Mouse (Mus musculus): ENCODE measurements around the gene Olfr175-ps1.

Gene Olfr175-ps1

DNA sequence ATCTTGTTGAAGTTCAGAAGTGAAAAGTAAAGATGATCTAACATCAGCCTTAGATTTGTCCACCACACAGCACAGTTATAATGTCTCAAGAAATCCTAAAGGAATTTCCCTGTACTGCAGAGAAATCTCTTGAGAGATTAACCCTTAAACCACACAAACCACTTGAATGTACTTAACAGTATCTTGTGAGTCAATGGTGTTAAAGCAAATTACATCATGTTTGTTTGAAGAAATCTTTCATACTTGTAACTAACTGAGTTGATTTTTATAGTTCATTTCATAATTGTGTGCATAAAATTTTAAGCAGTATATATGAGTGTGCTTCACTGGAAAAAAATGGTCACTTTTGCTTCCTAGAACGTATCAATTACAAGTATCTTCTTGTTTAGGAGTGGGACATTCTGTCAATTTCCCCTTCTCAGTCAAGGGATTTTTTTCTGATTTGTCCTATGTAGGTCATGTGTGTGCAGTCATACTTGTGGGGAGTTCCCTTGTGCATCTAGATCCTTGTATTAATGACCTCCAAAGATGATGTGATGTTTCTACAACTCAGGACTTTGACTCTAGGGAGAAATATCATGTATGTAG, at the start of gene Olfr175-ps1:
Olfr175-ps1 (minus strand) TSS at position 51 of the 588 bp plus-strand sequence.
- in situ Hi-C loops (cut with MboI, MseI): no loop called here

DNA sequence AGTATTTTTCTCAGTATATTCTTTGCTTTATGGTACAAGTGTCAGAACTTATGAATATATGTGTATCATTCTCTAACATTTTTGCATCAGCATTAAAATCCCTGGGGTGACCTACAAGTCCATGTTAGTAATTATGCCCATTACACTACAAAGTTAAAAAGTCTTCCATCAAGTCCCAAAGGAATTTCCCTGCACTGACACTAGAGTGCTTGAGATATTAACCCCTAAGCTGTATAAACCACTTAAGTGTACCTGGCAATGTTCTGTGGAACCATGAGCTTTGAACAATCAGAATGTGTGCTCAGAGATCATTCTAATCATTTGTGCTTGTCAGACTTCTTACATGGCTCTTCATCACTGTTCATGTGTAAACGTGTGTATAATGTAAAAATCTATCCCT, 48.1 kb upstream of the Olfr175-ps1 start, which contains the start of gene Olfr177:
Olfr177 (minus strand) TSS at position 101 of the 400 bp plus-strand sequence.
- in situ Hi-C loops (cut with MboI, MseI): no loop called here

DNA sequence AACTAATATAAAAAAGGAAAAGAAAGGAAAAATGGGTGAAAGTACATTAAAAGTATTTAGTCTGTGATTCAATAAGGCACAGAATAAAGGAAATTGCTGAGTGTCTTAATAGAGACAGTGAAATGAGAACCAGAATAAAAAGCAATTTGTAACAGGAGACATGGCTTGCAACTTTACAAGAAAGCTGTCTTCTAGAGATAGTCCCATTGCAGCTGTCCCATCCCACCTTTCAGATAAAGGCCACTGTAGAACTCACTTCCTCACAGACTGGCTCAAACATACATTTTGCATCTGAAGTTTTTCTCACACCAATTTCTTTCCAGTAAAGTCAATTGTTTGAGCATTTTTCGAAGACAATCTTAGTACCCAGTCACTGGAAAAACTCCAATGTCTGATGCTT, 34.9 kb upstream of the Olfr175-ps1 start:
- in situ Hi-C loops (cut with MboI, MseI): no loop called here

DNA sequence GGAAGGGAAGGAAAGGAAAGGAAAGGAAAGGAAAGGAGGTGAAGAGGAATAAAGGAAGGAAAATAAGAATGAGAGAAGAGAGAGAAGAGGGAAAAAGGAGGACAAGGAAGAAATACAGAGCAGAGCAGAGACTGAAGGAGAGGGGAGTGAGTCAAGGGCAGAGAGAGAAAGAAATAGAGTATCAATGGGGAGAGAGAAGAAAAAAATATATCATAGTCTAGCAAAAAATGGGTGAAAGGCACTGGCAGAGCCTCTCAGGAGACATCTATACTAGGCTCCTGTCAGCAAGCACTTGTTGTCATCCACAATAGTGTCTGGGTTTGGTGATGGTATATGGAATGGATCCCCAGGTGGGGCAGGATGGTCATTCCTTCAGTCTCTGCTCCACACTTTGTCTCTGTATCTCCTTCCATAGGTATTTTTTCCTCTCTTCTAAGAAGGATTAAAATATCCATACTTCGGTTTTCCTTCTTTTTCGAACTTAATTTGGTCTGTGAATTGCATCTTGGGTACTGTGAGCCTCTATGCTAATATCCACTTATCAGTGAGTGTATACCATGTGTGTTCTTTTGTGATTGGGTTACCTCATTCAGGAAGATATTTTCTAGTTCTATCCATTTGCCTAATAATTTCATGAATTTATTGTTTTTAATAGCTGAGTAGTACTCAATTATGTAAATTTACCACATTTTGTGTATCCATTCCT, 33.6 kb upstream of the Olfr175-ps1 start:
- in situ Hi-C loops (cut with MboI, MseI): no loop called here

DNA sequence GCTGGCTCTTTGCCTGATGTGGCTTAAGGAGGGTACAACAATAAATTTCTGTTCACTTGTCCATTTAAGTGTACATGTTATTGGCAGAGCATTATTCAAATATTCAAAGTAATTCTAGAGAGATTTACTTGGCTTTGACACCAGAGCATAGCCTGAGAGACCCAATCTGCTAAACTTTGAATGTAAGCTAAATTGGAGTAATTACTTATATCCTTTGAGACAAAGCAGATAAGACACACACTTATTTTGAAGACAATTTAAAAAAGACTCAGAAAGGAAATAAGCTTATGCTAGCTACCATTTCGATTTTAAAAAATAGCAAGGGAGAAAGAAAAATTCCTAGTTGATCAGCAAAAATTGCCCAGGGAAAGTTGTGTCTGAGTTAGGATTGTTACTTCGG, 26.4 kb downstream of the Olfr175-ps1 start, which contains the start of gene Olfr173:
Olfr173 (minus strand) TSS at position 101 of the 400 bp plus-strand sequence.
- in situ Hi-C loops (cut with MboI, MseI): no loop called here

All from T-helper 2 cell (primary cell).